Mouse (Mus musculus): Measurements from ENCODE around the gene Slc28a3.

DNA sequence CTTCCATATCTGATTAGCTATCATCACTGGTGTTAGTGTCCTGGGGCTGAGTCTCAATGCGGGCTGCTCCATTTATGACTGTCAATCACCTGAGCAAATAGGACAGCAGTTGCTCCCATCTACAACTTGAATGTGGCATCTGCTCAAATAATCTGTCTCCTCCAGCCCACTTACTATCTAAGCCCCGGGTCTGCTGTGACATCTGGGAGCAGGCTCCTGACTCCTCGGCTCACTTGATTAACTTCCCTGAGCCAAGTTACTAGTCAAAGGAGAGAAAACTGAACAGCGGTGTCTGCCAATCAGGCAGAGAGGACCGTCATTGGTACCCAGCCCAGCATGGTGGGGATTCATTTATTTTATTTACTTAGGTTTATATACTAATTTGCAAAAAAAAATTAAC is 95.0 kb downstream of the Slc28a3 start:
- TF ChIP-seq CTCF (IDR thresholded peaks at IDR 0.05; ENCODE audit: low read depth, low read length) (no peak), POLR2A (IDR thresholded peaks at IDR 0.05; ENCODE audit: borderline replicate concordance, low read depth, low read length) (no peak)
